Mouse (Mus musculus) myocyte (in vitro differentiated cells): Measurements from ENCODE around the gene Eif2ak4.

ENCODE experiments used
- MAX ChIP-seq: IDR thresholded peaks from one replicate; pipeline ENCODE4 v1.6.1; 2011; ENCODE audit warnings: low read depth, mild to moderate bottlenecking, control low read depth
- POLR2A ChIP-seq: IDR thresholded peaks from one replicate; pipeline ENCODE4 v1.6.1; 2011; ENCODE audit warnings: low read depth, mild to moderate bottlenecking, control low read depth, moderate library complexity; ENCODE audit not compliant: insufficient read length
- USF1 ChIP-seq: IDR thresholded peaks from one replicate; pipeline ENCODE4 v1.6.1; 2011; ENCODE audit warnings: low read depth, mild to moderate bottlenecking, control low read depth, moderate library complexity

- TF ChIP-seq MAX (no peak), POLR2A (no peak), USF1 (no peak)
Observed at GRCm38 (mm10) chr2:118418076-118418475, 29.7 kb downstream of the Eif2ak4 start.
